ENCODE assay signal across 10 mouse cellular contexts in genomic region chr4:107001259-107001810, GRCm38 (mm10).
DNase-seq lines count a peak whose midpoint lies in the region; ATAC-seq and TF ChIP-seq lines count a peak whose summit lies in the region.
"Had no signal": no experiment of that assay in that cellular context is flagged by ENCODE, and none has a peak within 500 bp of the region (broad histone marks: within the 10 kb centered on the region; RNA-seq: fewer than 3 reads in every experiment).

No protein-coding gene starts in this region.

- no peak for ATAC-seq in heart, embryonic 12.5 days (ENCODE audit: insufficient number of reproducible peaks, low FRiP score)
- ATAC-seq in G1E (ENCODE audit: extremely low read depth, insufficient number of reproducible peaks, low FRiP score, poor library complexity, severe bottlenecking), result peak; percentile 52
- no peak for ATAC-seq in hindbrain, embryonic 16.5 days
- peak; percentile 67 for ATAC-seq in megakaryocyte-erythroid progenitor cell, adult 5-6 weeks (replicated peaks; ENCODE audit: low FRiP score, low TSS enrichment, poor library complexity, severe bottlenecking)

- no peaks in the 10 kb centered on the region for H3K27me3 ChIP-seq in heart, embryonic 12.5 days (replicated peaks)
- no peaks in the 10 kb centered on the region for H3K27me3 ChIP-seq in G1E (ENCODE audit: insufficient read depth, low read length)
- H3K27me3 ChIP-seq in hindbrain, embryonic 16.5 days (replicated peaks; ENCODE audit: control insufficient read depth, insufficient read depth, low read length), result no peaks in the 10 kb centered on the region
- H3K27me3 ChIP-seq: embryonic facial prominence, embryonic 12.5 days had no signal

- WGBS in heart, embryonic 12.5 days, result 37% methylated on average over 5 of the region's 5 CpGs
- 68% methylated on average over 5 of the region's 5 CpGs for WGBS in hindbrain, embryonic 16.5 days

- no peaks in the 10 kb centered on the region for H3K9me3 ChIP-seq in heart, embryonic 12.5 days (replicated peaks)
- no peaks in the 10 kb centered on the region for H3K9me3 ChIP-seq in G1E (replicated peaks)
- H3K9me3 ChIP-seq in hindbrain, embryonic 16.5 days (ENCODE audit: control insufficient read depth, low read length), result no peaks in the 10 kb centered on the region
- H3K9me3 ChIP-seq: embryonic facial prominence, embryonic 12.5 days had no signal

- H3K4me2 ChIP-seq in heart, embryonic 12.5 days, result no peak overlapping the region
- H3K4me2 ChIP-seq in hindbrain, embryonic 16.5 days (ENCODE audit: low read length), result no peak overlapping the region
- H3K4me2 ChIP-seq: embryonic facial prominence, embryonic 12.5 days had no signal

- DNase-seq in heart, adult 11 months, result no peak
- peak; percentile 60 for DNase-seq in G1E (ENCODE audit: low spot score)
- DNase-seq in T-cell, adult 2 months (ENCODE audit: low spot score), result no peak
- no peak for DNase-seq in frontal cortex, postnatal 36 days (ENCODE audit: low spot score in 2 of 2)
- DNase-seq in lung, postnatal 4 days, result no peak

- H3K36me3 ChIP-seq in heart, embryonic 12.5 days, result no peaks in the 10 kb centered on the region
- H3K36me3 ChIP-seq in G1E (replicated peaks), result peaks cover 88% of the 10 kb centered on the region
- no peaks in the 10 kb centered on the region for H3K36me3 ChIP-seq in hindbrain, embryonic 16.5 days (ENCODE audit: control insufficient read depth, insufficient read depth, low read length)
- H3K36me3 ChIP-seq: embryonic facial prominence, embryonic 12.5 days had no signal

- H3K4me3 ChIP-seq in heart, embryonic 12.5 days, result no peak overlapping the region
- peak overlapping the region; percentile 27; the same call in 1 of the 2 replicates for H3K4me3 ChIP-seq in G1E (ENCODE audit: low read depth, low read length)
- no peak overlapping the region for H3K4me3 ChIP-seq in hindbrain, embryonic 16.5 days (ENCODE audit: low read length)
- H3K4me3 ChIP-seq: embryonic facial prominence, embryonic 12.5 days had no signal

- peak overlapping the region; percentile 27; the same call in 1 of the 2 replicates for H3K9ac ChIP-seq in heart, embryonic 12.5 days
- H3K9ac ChIP-seq in hindbrain, embryonic 16.5 days (ENCODE audit: low read depth, low read length), result no peak overlapping the region
- H3K9ac ChIP-seq: embryonic facial prominence, embryonic 12.5 days had no signal

- H3K27ac ChIP-seq in heart, embryonic 12.5 days (ENCODE audit: poor library complexity, severe bottlenecking), result no peak overlapping the region
- 0 out of 2 replicates have a peak overlapping the region, but pooled peaks have one; percentile 7 for H3K27ac ChIP-seq in hindbrain, embryonic 16.5 days (ENCODE audit: low read depth, low read length)
- H3K27ac ChIP-seq: embryonic facial prominence, embryonic 12.5 days; kidney, postnatal 0 days had no signal

- H3K4me1 ChIP-seq in heart, embryonic 12.5 days (replicated peaks), result peaks cover 75% of the 10 kb centered on the region
- peaks cover 99% of the 10 kb centered on the region for H3K4me1 ChIP-seq in G1E (ENCODE audit: insufficient read depth, low read depth, low read length)
- peaks cover 33% of the 10 kb centered on the region for H3K4me1 ChIP-seq in hindbrain, embryonic 16.5 days (ENCODE audit: control insufficient read depth, insufficient read depth, low read depth, low read length)

- TF ChIP-seq CTCF in G1E (IDR thresholded peaks at IDR 0.05; ENCODE audit: low read depth, low read length), result no peak

Comparison
In these comparisons a context has a peak if more than half of its experiments do, and no peak if none do; other contexts are left out.
1. ATAC-seq: peak in G1E (single experiment) and megakaryocyte-erythroid progenitor cell, adult 5-6 weeks (single experiment); none in heart, embryonic 12.5 days (single experiment) and hindbrain, embryonic 16.5 days (single experiment).